Mouse (Mus musculus): Measurements from ENCODE around the gene Rhox3c. TPM values are rescaled to one million over a fixed set of nuclear protein-coding genes. Genes with fewer than 3 reads are reported as not detected.

Gene Rhox3c
- polyA plus RNA-seq (2014; fragmentation: Illumina TruSeq; extraction: RNeasy Lipid Tissue Mini Kit (QIAGEN cat#74804); ENCODE audit: low read depth, low replicate concordance), result not detected

GRCm38 (mm10) chrX:37458285-37458684 is at the start of gene Rhox3c:
Gene Rhox3c (plus strand): TSS chrX:37458585.

GRCm38 (mm10) chrX:37411767-37412166 is 46.6 kb upstream of the Rhox3c start, which contains the start of gene Rhox2b:
Gene Rhox2b (plus strand): TSS chrX:37412067.

GRCm38 (mm10) chrX:37432194-37432593 is 26.2 kb upstream of the Rhox3c start, which contains the start of gene Rhox4b:
Gene Rhox4b (plus strand): TSS chrX:37432494.

GRCm38 (mm10) chrX:37453380-37453779 is 5.0 kb upstream of the Rhox3c start, which contains the start of gene Rhox2c:
Gene Rhox2c (plus strand): TSS chrX:37453680.

GRCm38 (mm10) chrX:37480037-37480436 is 21.7 kb downstream of the Rhox3c start, which contains the start of gene Rhox4c:
Gene Rhox4c (plus strand): TSS chrX:37480337.

GRCm38 (mm10) chrX:37514059-37514458 is 55.7 kb downstream of the Rhox3c start, which contains the start of gene Rhox4d:
Gene Rhox4d (plus strand): TSS chrX:37514359.

Other genes with a start within 250 kb of the Rhox3c start
- not detected for gene Gm9, start 247.5 kb upstream of the Rhox3c start, polyA plus RNA-seq (2014; fragmentation: Illumina TruSeq; extraction: RNeasy Lipid Tissue Mini Kit (QIAGEN cat#74804); ENCODE audit: low read depth, low replicate concordance)
- gene Rhox1, start 236.3 kb upstream of the Rhox3c start, polyA plus RNA-seq (2014; fragmentation: Illumina TruSeq; extraction: RNeasy Lipid Tissue Mini Kit (QIAGEN cat#74804); ENCODE audit: low read depth, low replicate concordance), result not detected
- gene Rhox2a, start 213.6 kb upstream of the Rhox3c start, polyA plus RNA-seq (2014; fragmentation: Illumina TruSeq; extraction: RNeasy Lipid Tissue Mini Kit (QIAGEN cat#74804); ENCODE audit: low read depth, low replicate concordance), result not detected
- not detected for gene Rhox3a, start 208.7 kb upstream of the Rhox3c start, polyA plus RNA-seq (2014; fragmentation: Illumina TruSeq; extraction: RNeasy Lipid Tissue Mini Kit (QIAGEN cat#74804); ENCODE audit: low read depth, low replicate concordance)
- gene Rhox4a, start 193.2 kb upstream of the Rhox3c start, polyA plus RNA-seq (2014; fragmentation: Illumina TruSeq; extraction: RNeasy Lipid Tissue Mini Kit (QIAGEN cat#74804); ENCODE audit: low read depth, low replicate concordance), result not detected
- gene Rhox3a2, start 78.6 kb upstream of the Rhox3c start, polyA plus RNA-seq (2014; fragmentation: Illumina TruSeq; extraction: RNeasy Lipid Tissue Mini Kit (QIAGEN cat#74804); ENCODE audit: low read depth, low replicate concordance), result not detected
- not detected for gene Rhox4a2, start 67.7 kb upstream of the Rhox3c start, polyA plus RNA-seq (2014; fragmentation: Illumina TruSeq; extraction: RNeasy Lipid Tissue Mini Kit (QIAGEN cat#74804); ENCODE audit: low read depth, low replicate concordance)
- not detected for gene Rhox2b, start 46.5 kb upstream of the Rhox3c start, polyA plus RNA-seq (2014; fragmentation: Illumina TruSeq; extraction: RNeasy Lipid Tissue Mini Kit (QIAGEN cat#74804); ENCODE audit: low read depth, low replicate concordance)
- not detected for gene Rhox4b, start 26.1 kb upstream of the Rhox3c start, polyA plus RNA-seq (2014; fragmentation: Illumina TruSeq; extraction: RNeasy Lipid Tissue Mini Kit (QIAGEN cat#74804); ENCODE audit: low read depth, low replicate concordance)
- not detected for gene Rhox2c, start 4.9 kb upstream of the Rhox3c start, polyA plus RNA-seq (2014; fragmentation: Illumina TruSeq; extraction: RNeasy Lipid Tissue Mini Kit (QIAGEN cat#74804); ENCODE audit: low read depth, low replicate concordance)
- gene Rhox4c, start 21.8 kb downstream of the Rhox3c start, polyA plus RNA-seq (2014; fragmentation: Illumina TruSeq; extraction: RNeasy Lipid Tissue Mini Kit (QIAGEN cat#74804); ENCODE audit: low read depth, low replicate concordance), result not detected
- not detected for gene Rhox2d, start 34.8 kb downstream of the Rhox3c start, polyA plus RNA-seq (2014; fragmentation: Illumina TruSeq; extraction: RNeasy Lipid Tissue Mini Kit (QIAGEN cat#74804); ENCODE audit: low read depth, low replicate concordance)
- not detected for gene Rhox4d, start 55.8 kb downstream of the Rhox3c start, polyA plus RNA-seq (2014; fragmentation: Illumina TruSeq; extraction: RNeasy Lipid Tissue Mini Kit (QIAGEN cat#74804); ENCODE audit: low read depth, low replicate concordance)
- gene Rhox2e, start 71.9 kb downstream of the Rhox3c start, polyA plus RNA-seq (2014; fragmentation: Illumina TruSeq; extraction: RNeasy Lipid Tissue Mini Kit (QIAGEN cat#74804); ENCODE audit: low read depth, low replicate concordance), result not detected
- not detected for gene Rhox3e, start 83.4 kb downstream of the Rhox3c start, polyA plus RNA-seq (2014; fragmentation: Illumina TruSeq; extraction: RNeasy Lipid Tissue Mini Kit (QIAGEN cat#74804); ENCODE audit: low read depth, low replicate concordance)
- gene Rhox4e, start 98.8 kb downstream of the Rhox3c start, polyA plus RNA-seq (2014; fragmentation: Illumina TruSeq; extraction: RNeasy Lipid Tissue Mini Kit (QIAGEN cat#74804); ENCODE audit: low read depth, low replicate concordance), result not detected
- gene Rhox2f, start 112.8 kb downstream of the Rhox3c start, polyA plus RNA-seq (2014; fragmentation: Illumina TruSeq; extraction: RNeasy Lipid Tissue Mini Kit (QIAGEN cat#74804); ENCODE audit: low read depth, low replicate concordance), result not detected
- not detected for gene Rhox3f, start 122.4 kb downstream of the Rhox3c start, polyA plus RNA-seq (2014; fragmentation: Illumina TruSeq; extraction: RNeasy Lipid Tissue Mini Kit (QIAGEN cat#74804); ENCODE audit: low read depth, low replicate concordance)
- not detected for gene Rhox4f, start 149.1 kb downstream of the Rhox3c start, polyA plus RNA-seq (2014; fragmentation: Illumina TruSeq; extraction: RNeasy Lipid Tissue Mini Kit (QIAGEN cat#74804); ENCODE audit: low read depth, low replicate concordance)
- gene Rhox3g, start 170.0 kb downstream of the Rhox3c start, polyA plus RNA-seq (2014; fragmentation: Illumina TruSeq; extraction: RNeasy Lipid Tissue Mini Kit (QIAGEN cat#74804); ENCODE audit: low read depth, low replicate concordance), result not detected
- not detected for gene Rhox2g, start 184.9 kb downstream of the Rhox3c start, polyA plus RNA-seq (2014; fragmentation: Illumina TruSeq; extraction: RNeasy Lipid Tissue Mini Kit (QIAGEN cat#74804); ENCODE audit: low read depth, low replicate concordance)
- not detected for gene Rhox4g, start 192.7 kb downstream of the Rhox3c start, polyA plus RNA-seq (2014; fragmentation: Illumina TruSeq; extraction: RNeasy Lipid Tissue Mini Kit (QIAGEN cat#74804); ENCODE audit: low read depth, low replicate concordance)
- gene Rhox3h, start 210.2 kb downstream of the Rhox3c start, polyA plus RNA-seq (2014; fragmentation: Illumina TruSeq; extraction: RNeasy Lipid Tissue Mini Kit (QIAGEN cat#74804); ENCODE audit: low read depth, low replicate concordance), result not detected
- not detected for gene Rhox2h, start 214.7 kb downstream of the Rhox3c start, polyA plus RNA-seq (2014; fragmentation: Illumina TruSeq; extraction: RNeasy Lipid Tissue Mini Kit (QIAGEN cat#74804); ENCODE audit: low read depth, low replicate concordance)